Mouse (Mus musculus) intestine, embryonic 15.5 days (tissue): ENCODE data around the gene Acbd5. TPM values are rescaled to one million over a fixed set of nuclear protein-coding genes. Genes with fewer than 3 reads are reported as not detected.

Source experiments
- ATAC-seq: fragments of 200-750 bp; cut with Nextera tagmentation; 2 replicates; pipeline ENCODE4 v1.8.0; 2017; ENCODE audit warnings: moderate TSS enrichment, moderate library complexity
- H3K27ac ChIP-seq: fragments of 300-500 bp; sonication (generic); 2 replicates; pipeline ENCODE4 v1.5.1; 2015; ENCODE audit warnings: mild to moderate bottlenecking, inconsistent platforms
- H3K27me3 ChIP-seq: fragments of 300-500 bp; sonication (generic); replicated peaks from 2 replicates; pipeline ENCODE4 v1.6.1; 2015; ENCODE audit warnings: inconsistent platforms
- H3K36me3 ChIP-seq: fragments of 300-500 bp; sonication (generic); 2 replicates; pipeline ENCODE4 v1.6.1; 2015; ENCODE audit warnings: inconsistent platforms
- H3K4me1 ChIP-seq: fragments of 300-500 bp; sonication (generic); replicated peaks from 2 replicates; pipeline ENCODE4 v1.6.1; 2015; ENCODE audit warnings: inconsistent platforms
- H3K4me2 ChIP-seq: fragments of 300-500 bp; sonication (generic); replicated peaks from 2 replicates; pipeline ENCODE4 v1.6.1; 2015; ENCODE audit warnings: mild to moderate bottlenecking, inconsistent platforms
- H3K4me3 ChIP-seq: fragments of 300-500 bp; sonication (generic); replicated peaks from 2 replicates; pipeline ENCODE4 v1.5.1; 2015; ENCODE audit warnings: inconsistent platforms
- H3K9ac ChIP-seq: fragments of 300-500 bp; sonication (generic); 2 replicates; pipeline ENCODE4 v1.6.1; 2015; ENCODE audit warnings: inconsistent platforms
- H3K9me3 ChIP-seq: fragments of 300-500 bp; sonication (generic); 2 replicates; pipeline ENCODE4 v1.6.1; 2016; ENCODE audit warnings: inconsistent platforms
- WGBS: fragments of 180-500 bp; shearing (Covaris S2); methylation state at CpG from one replicate; pipeline ENCODE4 v1.1.7; 2015; 5-methylcytosine and 5-hydroxymethylcytosine counted together
- polyA plus RNA-seq: library from polyadenylated mRNA; unstranded; fragments of >200 nt; fragmentation: Nextera tagmentation; extraction: Ambion mirVana; gene quantifications from 2 replicates; pipeline ENCODE4 v1.2.1, GENCODE M21; 2015

Acbd5 gene
- 31.0 and 31.8 TPM in 2 replicates for polyA plus RNA-seq

DNA sequence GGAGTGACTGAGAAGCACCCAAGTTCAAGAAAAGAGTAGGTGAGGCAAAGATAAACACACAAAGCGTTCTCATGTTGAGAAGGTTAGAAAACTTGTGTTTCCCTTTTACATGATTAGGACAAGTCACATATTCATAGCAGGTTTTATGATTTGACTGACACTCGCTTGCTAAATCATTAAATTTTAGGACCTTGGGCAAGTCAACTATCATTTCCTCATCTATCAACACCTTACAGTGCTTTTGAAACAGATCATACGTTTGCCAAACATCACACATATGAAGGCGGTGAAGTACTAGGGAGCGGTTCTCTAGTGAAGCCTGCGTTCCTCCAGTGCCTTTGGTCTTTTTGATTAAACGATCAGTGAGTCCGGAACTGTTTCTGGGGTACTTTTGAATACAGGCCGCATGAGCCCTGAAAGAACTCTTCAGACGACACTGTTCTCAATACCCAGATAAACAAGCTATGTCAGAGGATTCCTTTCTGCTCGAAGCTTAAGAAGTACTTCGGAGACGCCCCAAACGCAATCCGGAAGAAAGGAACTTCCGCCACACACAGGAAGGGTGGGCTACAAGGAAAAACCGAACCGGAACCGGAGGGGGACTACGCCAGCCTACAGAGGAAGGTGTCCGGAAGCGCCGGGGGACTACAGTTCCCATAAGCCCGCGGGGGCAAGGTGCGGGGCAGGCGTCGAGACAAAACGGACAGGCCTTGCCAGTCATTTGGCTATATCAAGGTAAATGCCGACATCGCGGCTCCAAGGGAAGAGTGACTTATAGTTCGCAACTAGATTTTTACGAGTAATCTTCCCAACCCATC, at the start of gene Acbd5:
TSS of gene Acbd5 (plus strand) at position 616 of the 818 bp plus-strand sequence.
- ATAC-seq = peak; percentile 97
- H3K9ac ChIP-seq = peak within 1 kb of the TSS; percentile 78
- H3K27ac ChIP-seq = peak within 1 kb of the TSS; percentile 96
- H3K9me3 ChIP-seq = no peaks in the 10 kb centered on the region
- peak within 1 kb of the TSS; percentile 69 for H3K4me3 ChIP-seq
- 2% methylated on average over 34 of the region's 34 CpGs for WGBS
- H3K36me3 ChIP-seq = no peaks in the 10 kb centered on the region
- H3K27me3 ChIP-seq = no peaks in the 10 kb centered on the region
- peak within 1 kb of the TSS; percentile 98 for H3K4me2 ChIP-seq
- H3K4me1 ChIP-seq = no peaks in the 10 kb centered on the region

DNA sequence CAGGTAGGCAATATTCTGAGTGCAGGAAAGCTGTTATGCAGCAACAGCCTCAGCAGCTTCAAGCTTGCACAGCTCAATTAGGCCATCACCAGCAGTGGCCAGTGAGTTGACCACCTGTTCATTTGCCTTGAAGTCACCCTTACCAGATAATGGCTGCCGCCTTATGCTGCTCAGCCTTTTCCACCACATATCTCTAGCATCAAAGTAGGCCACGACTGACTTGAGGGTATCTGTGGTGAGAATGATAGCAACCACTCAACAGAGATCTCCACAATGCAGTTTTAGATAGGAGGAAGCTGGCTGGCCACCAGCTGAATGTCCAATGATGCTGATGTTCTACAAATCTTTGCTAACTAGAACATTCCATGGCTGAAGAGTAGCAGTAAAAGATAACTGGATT, 48.8 kb upstream of the Acbd5 start:
- H3K36me3 ChIP-seq = 0 out of 2 replicates have a peak, but pooled peaks cover 3% of the 10 kb centered on the region
- WGBS = 78% methylated on average over 2 of the region's 2 CpGs
- no peak for ATAC-seq
- no peak overlapping the region for H3K4me3 ChIP-seq
- no peak overlapping the region for H3K9ac ChIP-seq
- H3K4me2 ChIP-seq = no peak overlapping the region
- no peaks in the 10 kb centered on the region for H3K27me3 ChIP-seq
- no peaks in the 10 kb centered on the region for H3K9me3 ChIP-seq
- H3K4me1 ChIP-seq = peaks cover 4% of the 10 kb centered on the region; the same call in 1 of the 2 replicates
- H3K27ac ChIP-seq = no peak overlapping the region

DNA sequence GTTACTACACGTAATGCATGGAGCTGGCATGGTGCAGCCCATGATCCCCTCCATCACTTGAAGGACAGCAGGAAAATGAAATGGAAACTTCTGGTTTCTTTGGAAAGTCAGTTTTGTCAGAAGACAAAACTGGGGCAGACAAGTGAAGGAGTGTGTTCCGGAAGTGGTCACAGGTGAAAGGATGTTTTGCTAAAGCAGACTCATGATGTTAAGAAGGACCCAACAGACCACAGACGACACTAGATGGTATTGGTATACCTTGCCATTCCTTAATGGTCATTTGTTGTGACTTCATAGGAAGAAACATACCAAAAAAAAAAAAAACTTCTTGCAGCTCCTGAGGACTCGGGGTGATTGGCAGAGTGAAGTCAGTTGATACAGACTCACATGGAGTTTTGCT, 46.6 kb upstream of the Acbd5 start:
- Histone ChIP-seq H3K4me3 (no peak overlapping the region), H3K9ac (no peak overlapping the region), H3K27ac (no peak overlapping the region), H3K4me1 (no peaks in the 10 kb centered on the region), H3K9me3 (no peaks in the 10 kb centered on the region), H3K27me3 (no peaks in the 10 kb centered on the region), H3K36me3 (0 out of 2 replicates have a peak, but pooled peaks cover 3% of the 10 kb centered on the region), H3K4me2 (no peak overlapping the region)
- ATAC-seq = no peak
- 87% methylated on average over 4 of the region's 4 CpGs for WGBS

DNA sequence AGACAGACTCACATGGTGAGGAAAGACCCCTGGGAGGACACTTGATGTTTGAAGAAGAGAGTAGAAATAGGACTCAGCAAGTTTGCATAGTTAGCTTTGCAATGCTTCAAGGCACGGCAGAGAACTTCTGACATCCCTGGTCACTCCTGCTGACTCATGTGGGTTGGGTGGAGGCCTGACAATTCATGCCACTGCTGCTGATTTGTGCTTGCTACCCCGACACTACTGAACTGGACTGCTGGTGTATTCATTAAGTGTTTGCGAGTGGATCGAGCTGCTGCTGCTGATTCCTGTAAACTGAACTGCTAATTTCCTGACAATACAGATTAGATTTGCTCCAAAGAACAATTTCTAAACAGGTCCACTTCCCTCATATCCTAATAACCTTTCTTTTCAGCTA, 46.2 kb upstream of the Acbd5 start:
- H3K4me3 ChIP-seq = no peak overlapping the region
- 0 out of 2 replicates have a peak, but pooled peaks have one; percentile 34 for ATAC-seq
- WGBS = 60% methylated on average over 4 of the region's 4 CpGs
- no peaks in the 10 kb centered on the region for H3K4me1 ChIP-seq
- H3K36me3 ChIP-seq = 0 out of 2 replicates have a peak, but pooled peaks cover 3% of the 10 kb centered on the region
- H3K4me2 ChIP-seq = no peak overlapping the region
- no peaks in the 10 kb centered on the region for H3K9me3 ChIP-seq
- H3K9ac ChIP-seq = no peak overlapping the region
- no peaks in the 10 kb centered on the region for H3K27me3 ChIP-seq
- no peak overlapping the region for H3K27ac ChIP-seq

DNA sequence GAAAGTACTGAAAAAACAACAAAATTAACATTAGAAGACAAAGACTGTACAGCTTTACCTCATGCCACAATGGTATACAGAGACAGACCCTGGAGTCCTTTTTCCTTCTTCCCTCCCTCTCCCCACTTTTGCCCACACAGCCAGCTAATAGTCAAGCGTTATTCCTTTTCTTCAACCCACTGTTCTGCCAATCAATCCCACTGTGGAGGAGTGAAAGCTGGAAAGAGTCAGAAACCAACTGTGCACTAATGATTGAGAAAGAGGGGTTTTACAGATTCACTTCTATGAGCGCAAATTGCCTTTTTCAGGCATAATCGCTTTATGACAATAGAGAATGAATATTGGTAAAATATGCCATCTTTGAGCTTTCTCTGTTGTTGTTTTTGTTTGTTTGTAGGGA, 44.9 kb upstream of the Acbd5 start:
- no peak overlapping the region for H3K4me3 ChIP-seq
- H3K9ac ChIP-seq = no peak overlapping the region
- 89% methylated on average over 3 of the region's 3 CpGs for WGBS
- no peaks in the 10 kb centered on the region for H3K4me1 ChIP-seq
- H3K27me3 ChIP-seq = no peaks in the 10 kb centered on the region
- no peaks in the 10 kb centered on the region for H3K9me3 ChIP-seq
- H3K4me2 ChIP-seq = no peak overlapping the region
- ATAC-seq = no peak
- no peak overlapping the region for H3K27ac ChIP-seq
- H3K36me3 ChIP-seq = 0 out of 2 replicates have a peak, but pooled peaks cover 3% of the 10 kb centered on the region

DNA sequence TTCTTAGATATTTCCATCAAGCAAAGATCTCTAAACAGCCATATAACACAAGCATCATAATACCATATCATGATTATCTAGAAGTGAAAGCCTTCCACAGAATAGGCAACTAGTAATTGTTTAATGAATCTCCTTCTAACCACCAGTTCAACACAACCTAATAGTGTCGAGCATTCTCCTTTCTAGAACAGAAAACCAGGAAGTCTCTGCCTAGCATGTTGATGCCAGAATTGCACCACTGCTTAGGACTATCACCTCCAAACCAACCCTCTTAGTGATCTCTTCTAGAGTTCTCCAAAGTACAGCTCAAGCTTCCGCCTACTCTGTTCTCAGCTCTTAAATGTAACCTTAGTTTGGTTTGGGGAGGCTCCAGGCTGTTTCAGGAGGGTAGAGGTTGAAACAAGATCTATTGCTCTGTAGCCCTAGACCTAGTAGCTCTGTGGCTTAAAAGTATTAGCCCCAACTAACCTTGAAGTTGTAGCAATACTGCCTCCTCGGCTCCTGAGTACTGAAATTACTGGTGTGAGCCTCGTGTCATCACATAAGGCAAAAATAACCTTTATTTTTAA, 44.2 kb upstream of the Acbd5 start:
- no peaks in the 10 kb centered on the region for H3K4me1 ChIP-seq
- no peak for ATAC-seq
- no peaks in the 10 kb centered on the region for H3K9me3 ChIP-seq
- H3K27ac ChIP-seq = no peak overlapping the region
- H3K4me2 ChIP-seq = no peak overlapping the region
- H3K9ac ChIP-seq = no peak overlapping the region
- H3K36me3 ChIP-seq = 0 out of 2 replicates have a peak, but pooled peaks cover 3% of the 10 kb centered on the region
- H3K4me3 ChIP-seq = no peak overlapping the region
- no peaks in the 10 kb centered on the region for H3K27me3 ChIP-seq
- 95% methylated on average over 4 of the region's 4 CpGs for WGBS

DNA sequence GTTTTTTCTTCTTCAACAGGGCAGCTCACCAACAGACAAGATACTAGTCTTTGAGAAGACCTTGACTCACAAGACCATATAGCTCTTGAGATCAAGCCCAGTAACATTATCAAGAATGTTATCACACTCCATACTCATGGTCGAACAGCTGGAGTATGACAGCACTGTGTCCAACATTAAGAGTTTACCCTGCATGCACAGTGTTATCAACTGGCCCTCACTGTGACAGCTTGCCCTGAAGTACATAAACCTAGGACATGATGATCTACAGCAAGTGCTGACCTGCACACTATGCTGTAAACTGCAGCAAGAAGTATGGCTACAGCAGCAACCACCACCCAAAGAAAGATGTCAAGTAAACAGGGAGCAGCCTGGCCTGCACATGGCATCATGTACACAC, 41.6 kb upstream of the Acbd5 start:
- no peak overlapping the region for H3K4me3 ChIP-seq
- WGBS = 83% methylated on average over 1 of the region's 1 CpGs

DNA sequence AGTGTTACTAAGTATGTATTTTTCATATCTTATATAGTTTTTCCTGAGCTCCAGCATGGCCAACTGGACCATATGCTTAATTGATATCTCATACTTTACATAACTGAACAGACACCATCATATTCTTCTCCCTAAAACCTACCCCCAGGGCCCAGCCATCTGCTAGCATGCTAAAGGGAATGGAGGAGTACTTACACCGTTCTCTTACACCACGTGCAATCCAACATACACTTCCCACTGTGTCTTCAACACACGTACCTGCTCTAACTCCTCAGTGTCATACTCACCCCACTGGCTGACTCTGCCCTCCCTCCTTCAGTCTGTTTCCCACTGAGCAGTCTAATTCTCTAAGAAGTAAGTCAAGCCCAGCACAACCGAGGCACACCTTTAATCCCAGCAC, 39.1 kb upstream of the Acbd5 start:
- Histone ChIP-seq H3K9me3 (no peaks in the 10 kb centered on the region), H3K4me1 (no peaks in the 10 kb centered on the region), H3K4me2 (no peak overlapping the region), H3K36me3 (0 out of 2 replicates have a peak, but pooled peaks cover 2% of the 10 kb centered on the region), H3K9ac (no peak overlapping the region), H3K4me3 (no peak overlapping the region), H3K27me3 (no peaks in the 10 kb centered on the region), H3K27ac (no peak overlapping the region)
- 82% methylated on average over 4 of the region's 4 CpGs for WGBS
- ATAC-seq = no peak

More for the DNA sequence above, 41.6 kb upstream of the Acbd5 start:
- Histone ChIP-seq H3K27ac (no peak overlapping the region), H3K27me3 (no peaks in the 10 kb centered on the region), H3K9me3 (no peaks in the 10 kb centered on the region), H3K9ac (no peak overlapping the region), H3K36me3 (0 out of 2 replicates have a peak, but pooled peaks cover 3% of the 10 kb centered on the region), H3K4me1 (no peaks in the 10 kb centered on the region), H3K4me2 (no peak overlapping the region)
- no peak; the same call in 1 of the 2 replicates for ATAC-seq

DNA sequence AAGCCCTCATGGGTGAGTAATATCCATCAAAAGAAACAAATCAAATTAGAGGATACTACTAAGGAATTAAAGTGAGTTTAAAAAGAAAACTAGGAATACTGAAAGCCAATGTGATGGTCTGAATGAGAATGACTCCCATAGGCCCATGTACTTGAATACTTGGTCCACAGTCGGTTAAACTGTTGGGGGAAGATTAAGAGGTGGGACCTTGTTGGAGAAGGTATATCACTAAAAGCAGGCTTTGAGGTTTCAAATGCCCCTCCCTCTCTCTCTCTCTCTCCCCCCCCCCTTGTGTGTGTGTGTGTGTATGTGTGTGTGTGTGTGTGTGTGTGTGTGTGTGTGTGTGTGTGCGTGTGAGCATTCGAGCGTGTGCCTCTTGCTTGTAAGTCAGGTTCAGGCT, 37.3 kb upstream of the Acbd5 start:
- Histone ChIP-seq H3K27ac (no peak overlapping the region), H3K4me3 (no peak overlapping the region), H3K9me3 (no peaks in the 10 kb centered on the region), H3K36me3 (no peaks in the 10 kb centered on the region), H3K27me3 (no peaks in the 10 kb centered on the region), H3K9ac (no peak overlapping the region), H3K4me2 (no peak overlapping the region), H3K4me1 (no peaks in the 10 kb centered on the region)
- WGBS = over 99% methylated on average over 4 of the region's 4 CpGs
- no peak for ATAC-seq

DNA sequence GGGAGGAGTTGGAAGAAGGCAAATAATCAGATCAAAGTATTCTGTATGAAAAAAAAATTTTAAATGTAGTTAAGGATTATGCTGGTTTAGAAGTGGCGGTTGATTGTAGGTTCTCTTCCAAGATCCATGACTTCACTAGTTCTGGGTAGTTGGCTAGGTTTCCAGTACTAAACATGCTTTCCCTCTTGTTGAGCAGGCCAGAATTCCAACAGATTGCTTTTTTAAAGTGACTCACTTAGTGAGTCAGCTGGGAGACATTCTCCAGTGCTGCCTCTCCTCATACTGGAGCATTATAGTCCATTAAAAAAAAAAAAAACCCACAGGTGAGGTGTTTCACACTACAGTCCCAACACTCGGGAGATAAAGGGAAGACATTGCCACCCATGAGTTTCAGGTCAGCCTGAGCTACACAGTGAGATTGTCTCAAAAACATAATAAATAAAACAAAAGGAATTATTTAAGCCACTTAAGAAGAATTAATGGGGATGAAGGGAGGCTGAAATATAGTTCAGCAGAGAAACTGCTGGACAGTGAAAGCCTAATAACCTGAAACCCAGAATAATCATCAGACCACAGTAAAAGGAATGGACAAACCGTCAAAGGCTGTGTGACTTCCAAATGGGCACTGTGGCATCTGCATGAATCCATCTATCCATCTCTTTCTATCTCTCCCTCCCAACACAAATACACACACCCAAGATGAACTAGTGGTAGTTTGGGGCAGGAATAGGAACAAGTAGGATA, 33.1 kb upstream of the Acbd5 start:
- no peak overlapping the region for H3K4me2 ChIP-seq
- no peak overlapping the region for H3K9ac ChIP-seq
- no peak overlapping the region for H3K4me3 ChIP-seq
- H3K4me1 ChIP-seq = 0 out of 2 replicates have a peak, but pooled peaks cover 2% of the 10 kb centered on the region
- no peak for ATAC-seq
- no peak overlapping the region for H3K27ac ChIP-seq
- 81% methylated on average over 3 of the region's 3 CpGs for WGBS
- H3K36me3 ChIP-seq = no peaks in the 10 kb centered on the region
- H3K27me3 ChIP-seq = no peaks in the 10 kb centered on the region
- H3K9me3 ChIP-seq = no peaks in the 10 kb centered on the region

DNA sequence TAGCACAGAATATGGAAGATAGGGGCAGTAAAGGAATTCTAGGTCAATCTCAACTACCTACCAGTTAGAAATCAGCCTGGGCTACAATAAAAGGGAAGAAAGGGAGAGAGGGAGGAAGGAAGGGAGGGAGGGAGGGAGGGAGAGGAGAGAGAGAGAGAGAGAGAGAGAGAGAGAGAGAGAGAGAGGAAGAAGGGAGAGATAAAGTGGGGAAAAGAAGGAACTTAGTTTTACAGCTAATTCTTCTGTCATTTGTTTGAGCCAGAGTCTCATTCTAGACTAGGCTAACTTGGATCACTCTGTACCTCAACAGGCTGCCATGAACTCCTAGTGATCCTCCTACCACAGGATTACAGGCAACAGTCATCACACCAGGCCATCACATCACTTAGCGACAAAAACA, 32.5 kb upstream of the Acbd5 start:
- Histone ChIP-seq H3K27me3 (no peaks in the 10 kb centered on the region), H3K4me3 (no peak overlapping the region), H3K36me3 (no peaks in the 10 kb centered on the region), H3K27ac (no peak overlapping the region), H3K4me1 (0 out of 2 replicates have a peak, but pooled peaks cover 2% of the 10 kb centered on the region), H3K4me2 (no peak overlapping the region), H3K9ac (no peak overlapping the region), H3K9me3 (no peaks in the 10 kb centered on the region)
- WGBS = 96% methylated on average over 1 of the region's 1 CpGs
- no peak for ATAC-seq
